Mouse (Mus musculus): ENCODE results near the gene Wdr41. TPM values are rescaled to one million over a fixed set of nuclear protein-coding genes. Genes with fewer than 3 reads are reported as not detected.

Wdr41 gene
- total RNA-seq, 2 experiments from 2014 or later: 15.0 TPM

DNA sequence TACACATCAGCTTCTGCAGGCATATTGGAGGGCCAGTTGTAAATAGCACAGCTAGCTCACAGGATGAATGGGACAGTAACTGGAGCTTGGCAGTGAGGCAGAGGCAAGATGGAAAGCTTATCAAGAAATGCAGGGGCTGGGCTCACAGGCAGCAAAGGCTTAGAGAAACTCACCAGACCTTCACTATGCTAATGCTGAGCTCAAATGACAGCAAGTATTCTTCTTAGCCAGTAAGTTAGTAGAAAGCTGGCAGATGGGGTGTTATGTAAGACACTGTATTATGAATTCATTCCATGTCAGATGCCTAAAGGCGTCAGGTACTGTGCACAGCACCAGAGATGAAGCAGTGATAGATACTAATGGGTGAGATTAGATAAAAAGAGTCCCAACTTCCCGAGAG, 58.6 kb downstream of the Wdr41 start:
- DNase-seq: no peak

DNA sequence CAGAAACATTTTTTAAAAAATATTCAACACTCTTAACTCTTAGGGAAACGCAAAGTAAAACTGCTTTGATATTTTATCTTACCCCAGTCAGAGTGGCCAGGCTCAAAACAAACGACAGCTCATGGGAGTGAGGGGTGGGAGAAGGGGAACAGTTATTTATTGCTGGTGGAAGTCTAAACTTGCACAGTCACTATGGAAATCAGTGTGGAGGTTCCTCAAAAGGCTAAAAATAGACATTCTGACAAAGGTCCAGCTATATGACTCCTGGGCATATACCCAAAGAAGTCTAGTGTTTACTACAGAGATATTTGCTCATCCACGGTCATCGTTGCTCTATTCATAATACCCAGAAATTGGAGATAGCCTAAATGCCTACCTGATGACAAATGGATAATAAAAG, 62.1 kb downstream of the Wdr41 start:
- DNase-seq: no peak

DNA sequence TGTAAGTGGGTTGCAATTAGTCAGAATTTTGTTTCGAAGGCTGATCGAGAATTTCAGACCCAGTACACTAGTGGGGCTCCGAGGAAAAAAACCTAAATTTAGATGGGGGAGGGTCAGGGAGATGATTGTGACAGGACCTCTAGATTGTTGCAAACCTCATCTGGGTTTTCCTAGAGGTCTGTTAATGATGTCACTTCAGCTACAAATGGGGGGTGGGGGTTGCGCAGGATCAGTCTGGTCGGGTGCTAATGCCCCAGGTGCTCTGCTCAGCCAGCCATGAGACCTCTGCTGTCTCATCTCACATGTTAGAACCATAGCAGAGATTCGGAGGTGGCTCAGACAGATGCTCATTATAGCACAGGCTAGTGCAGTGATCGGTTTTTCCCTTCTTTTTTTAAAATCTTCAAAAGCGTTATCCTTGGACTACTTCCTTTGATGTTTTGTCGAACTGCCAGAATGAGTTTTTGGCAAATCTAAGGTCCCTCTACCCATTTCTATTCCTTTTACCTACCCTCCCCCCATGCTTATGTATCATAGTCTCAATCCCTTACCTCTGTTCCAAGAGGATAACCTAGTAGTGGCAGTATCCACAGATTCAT, 64.1 kb downstream of the Wdr41 start:
- no peak for DNase-seq

DNA sequence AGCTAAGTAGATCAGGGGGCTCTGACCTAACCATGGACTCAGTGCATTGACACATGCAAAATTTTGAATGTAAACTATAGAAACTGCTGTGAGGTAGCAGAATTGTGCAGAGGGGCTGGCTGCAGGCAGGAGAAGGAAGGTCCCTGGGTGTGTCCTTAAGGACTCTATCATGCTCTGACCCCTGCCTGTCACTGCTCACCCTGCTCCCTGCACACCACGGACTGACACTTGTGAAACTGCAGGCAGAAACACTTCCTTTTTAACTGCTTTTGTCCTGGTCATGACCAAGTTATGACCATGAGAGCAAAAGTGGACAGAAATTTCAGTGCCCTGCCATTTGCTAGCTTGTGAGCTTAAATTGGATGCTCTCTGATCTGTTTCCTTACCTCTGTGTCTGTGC, 68.0 kb downstream of the Wdr41 start:
- DNase-seq: no peak

DNA sequence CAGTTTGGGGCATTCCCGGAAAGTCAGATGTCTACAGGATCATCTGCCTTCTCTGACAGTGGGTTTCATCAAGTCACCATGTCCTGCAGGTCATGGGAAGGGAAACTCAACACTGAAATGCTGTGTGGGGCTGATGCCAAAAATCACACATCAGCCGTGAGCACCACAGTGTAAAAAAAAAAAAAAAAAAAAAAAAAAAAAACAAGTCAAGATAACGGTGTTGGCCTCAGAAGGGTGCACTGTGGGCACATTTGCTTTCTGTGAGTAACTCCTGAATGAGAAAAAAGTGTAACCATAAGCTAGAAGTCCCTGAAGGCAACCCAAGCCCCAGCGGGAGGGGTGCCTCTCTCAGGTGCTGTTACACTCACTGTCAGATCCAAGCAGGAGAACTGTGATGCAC, 74.3 kb downstream of the Wdr41 start:
- DNase-seq: no peak

DNA sequence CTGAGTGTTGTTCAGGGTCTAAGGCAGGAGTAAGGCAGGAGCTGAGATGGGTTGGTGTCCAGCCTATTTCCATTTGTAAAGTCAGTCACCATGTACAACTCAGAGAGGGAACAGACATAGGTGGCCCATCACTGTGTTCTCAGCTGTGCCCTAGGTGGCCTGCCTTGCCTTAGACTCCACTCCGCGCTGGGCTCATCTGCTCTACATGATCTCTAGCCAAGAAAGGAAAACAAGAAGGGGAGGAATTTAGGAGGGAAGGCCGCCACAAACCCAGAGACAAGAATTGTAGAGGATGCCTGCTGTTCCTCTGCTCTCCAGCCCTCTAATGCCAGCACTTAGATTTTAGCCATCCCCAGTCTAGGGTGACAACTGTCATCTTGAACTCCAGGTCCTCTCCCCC, 76.3 kb downstream of the Wdr41 start:
- DNase-seq: no peak

DNA sequence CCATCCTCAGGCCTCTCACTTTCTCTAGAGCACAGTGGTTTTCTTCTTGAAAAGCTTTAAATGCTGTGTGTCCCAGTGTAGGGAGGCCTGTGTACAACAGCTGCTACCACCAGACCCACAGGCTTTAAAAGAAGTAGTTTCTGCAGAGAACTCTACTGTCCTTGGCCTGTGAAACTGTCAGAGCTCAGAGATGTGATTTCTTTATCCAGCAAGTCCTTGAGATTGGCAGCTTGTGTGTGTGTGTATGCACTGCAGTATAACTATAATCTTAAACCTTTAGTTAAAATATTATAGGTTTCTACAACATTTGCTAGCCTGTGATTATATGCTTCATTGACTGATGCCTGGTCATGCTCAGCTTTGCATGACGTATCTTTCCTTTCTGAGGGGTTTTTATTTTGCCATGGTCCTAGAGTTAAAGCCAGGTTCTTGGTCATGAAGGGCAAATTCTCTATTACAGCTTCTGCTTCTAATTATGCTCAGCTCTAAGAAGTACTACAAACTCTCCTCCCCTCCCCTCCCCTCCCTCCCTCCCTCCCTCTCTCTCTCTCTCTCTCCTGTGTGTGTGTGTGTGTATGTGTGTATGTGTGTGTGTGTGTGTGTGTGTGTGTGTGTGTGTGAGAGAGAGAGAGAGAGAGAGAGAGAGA, 79.7 kb downstream of the Wdr41 start:
- no peak for DNase-seq

DNA sequence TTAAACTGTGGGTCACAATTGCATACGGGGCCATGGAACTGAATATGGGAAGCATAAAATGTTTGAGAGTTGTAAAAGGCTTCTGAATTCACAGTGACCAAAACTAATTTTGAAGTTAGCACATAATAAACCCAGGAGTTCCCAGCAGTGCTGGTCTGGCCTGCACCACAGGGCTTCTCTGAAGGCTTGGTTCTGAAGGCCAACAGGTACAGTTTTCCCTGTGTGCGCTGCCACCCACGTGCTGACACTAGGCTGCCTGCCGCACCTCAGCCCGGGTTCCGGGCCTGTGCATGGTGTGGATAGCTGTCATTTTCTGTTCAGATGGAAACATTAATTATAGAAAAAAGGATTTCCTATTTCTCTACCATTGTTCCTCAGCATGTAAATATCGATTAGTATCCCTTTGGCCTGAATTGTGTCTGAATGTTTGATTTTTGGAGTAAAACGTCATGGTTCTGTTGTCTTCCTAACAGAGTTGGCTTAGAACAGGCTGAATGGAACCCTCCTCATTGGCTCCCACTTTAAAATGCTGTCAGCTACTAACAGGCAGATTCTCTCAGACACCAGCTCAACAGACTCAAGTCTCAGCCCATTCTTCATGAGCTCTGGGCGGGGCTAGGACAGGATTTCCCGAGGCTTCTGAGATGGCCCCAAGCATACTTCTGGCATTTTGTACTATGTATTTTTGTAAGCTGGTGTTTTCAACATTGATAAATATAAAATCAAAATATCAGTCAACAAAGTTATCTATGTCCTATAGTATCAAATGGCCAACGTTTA, 80.5 kb downstream of the Wdr41 start:
- no peak for DNase-seq

DNA sequence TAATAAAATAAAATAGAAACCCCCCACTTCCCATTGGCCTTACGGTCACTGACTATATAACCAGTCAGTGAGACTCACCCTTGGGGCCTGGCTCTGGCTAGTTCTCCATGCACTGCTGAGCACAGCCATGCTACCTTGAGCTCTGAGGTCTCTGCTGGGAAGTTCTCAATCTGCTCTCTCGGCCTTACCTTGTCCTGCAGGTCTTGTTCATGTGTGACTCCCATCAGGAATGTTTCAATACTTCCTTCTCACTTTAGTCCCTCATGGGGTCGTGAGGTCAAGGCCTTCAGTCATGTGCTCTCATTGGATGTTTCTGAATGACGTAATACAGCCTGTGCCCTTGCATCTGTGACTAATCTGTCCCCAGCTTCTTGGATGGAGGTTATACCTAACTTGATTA, 82.7 kb downstream of the Wdr41 start:
- DNase-seq: no peak

DNA sequence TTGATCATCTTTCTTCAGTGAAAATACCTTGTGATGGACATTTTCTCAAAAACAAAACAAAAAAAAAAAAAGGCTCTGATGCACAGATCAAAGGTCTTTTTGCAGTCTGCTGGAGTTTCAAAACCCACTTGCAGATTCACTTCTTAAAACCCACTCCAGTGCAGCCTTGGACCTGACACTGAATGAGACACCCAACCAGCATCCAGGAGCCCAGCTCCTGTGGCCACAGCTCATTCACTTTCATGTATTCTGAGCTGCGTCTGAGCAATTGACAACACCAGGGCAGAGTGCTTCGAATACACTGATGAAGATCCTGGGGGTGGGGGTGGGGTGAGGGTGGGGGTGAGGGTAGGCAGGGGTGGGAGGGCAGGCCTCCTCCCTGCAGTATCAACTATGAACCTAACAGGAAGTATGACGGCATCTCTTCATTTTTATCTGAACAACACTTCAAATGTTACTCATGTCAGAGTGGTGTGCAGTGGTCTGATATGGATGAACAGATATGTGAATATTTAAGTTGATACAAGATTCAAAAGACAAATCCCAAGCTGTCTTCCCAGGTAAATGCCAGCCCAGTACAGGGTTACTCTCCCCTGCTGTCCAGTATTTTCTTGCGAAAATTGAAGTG, 87.4 kb downstream of the Wdr41 start:
- DNase-seq: no peak

DNA sequence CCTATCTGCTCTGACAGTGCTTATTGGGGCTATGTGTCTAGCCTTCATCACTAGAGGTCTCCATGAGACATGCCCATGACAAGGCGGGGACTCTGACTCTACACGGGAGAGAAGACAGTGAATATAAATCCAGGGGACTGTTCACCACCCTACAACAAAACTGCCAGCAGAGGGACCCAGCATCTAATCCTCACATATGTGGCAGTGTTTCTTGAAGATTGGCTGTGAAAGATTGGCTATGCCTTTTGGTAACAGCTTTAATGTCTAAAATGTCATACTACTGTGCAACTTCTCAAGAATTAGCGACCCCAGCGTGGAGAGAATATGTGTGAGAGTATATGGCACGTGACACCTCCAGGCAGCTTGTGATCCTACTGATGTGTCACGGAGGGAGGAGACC, 91.7 kb downstream of the Wdr41 start:
- DNase-seq: no peak

DNA sequence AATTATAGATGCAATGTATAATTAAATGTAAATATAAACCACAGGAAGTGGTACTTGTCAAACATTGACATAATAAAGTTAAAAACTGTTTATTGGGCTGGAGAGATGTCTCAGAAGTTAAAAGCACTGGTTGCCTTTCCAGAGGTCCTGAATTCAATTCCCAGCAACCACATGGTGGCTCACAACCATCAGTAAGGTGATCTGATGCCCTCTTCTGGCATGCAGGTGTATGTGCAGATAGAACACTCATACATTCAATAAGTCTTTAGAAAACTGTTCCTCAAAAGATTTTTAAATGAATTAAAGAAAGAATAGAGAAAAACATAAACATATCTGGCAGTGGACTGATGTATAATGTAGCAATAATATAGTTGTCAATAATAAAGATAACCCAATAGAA, 94.1 kb downstream of the Wdr41 start:
- DNase-seq: no peak

Other genes starting within 250 kb of the Wdr41 start
- 100 to 1,000 TPM; 118 to 123 TPM for gene Tbca, start 187.4 kb upstream of the Wdr41 start, total RNA-seq (2021)
- gene Otp, start 100.7 kb upstream of the Wdr41 start, total RNA-seq (2021): not detected

Measured in gastrocnemius, postnatal 10 days (tissue).